Mouse (Mus musculus): ENCODE results near the gene Anks1b.
A peak's percentile ranks its signal among the peaks of the same experiment; 100 is the strongest.

Gene Anks1b

DNA sequence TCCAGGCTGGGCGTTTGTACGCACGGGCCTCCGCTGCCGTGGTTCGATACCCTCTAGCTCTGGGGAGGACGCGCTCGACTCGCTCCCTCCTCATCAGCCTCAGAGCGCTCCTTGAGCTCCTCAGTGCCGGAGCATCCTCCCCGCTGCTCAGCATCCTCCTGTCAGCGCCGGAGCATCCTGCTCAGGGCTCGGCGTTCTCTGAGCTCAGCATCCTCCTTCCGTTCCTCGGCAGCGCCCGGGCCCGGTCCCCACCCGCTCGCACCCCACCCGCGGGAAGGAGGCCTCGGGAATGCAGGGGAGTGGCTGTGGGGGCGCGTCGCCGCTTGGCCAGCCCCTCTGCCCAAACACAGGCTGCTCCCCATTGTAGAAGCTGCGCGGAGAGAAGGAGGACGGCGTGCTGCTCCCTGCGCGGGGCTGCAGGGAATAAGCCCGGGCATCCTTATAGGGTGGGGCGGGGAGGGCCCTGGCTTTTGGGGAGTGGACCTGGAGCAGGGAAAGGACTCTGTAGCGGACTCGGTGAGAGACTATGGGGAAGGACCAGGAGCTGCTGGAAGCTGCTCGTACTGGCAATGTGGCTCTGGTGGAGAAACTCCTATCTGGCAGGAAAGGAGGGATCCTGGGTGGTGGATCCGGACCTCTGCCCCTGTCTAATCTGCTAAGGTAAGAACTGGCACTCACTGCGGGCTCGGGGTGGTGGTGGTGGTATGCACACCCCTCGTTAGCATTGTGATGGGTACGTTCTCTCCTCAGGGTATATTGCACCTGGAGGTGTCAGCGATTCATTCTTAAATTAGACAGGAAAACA lies at the start of gene Anks1b:
TSS of gene Anks1b (plus strand) at position 364 of the 805 bp plus-strand sequence.
- peak; percentile 76 for DNase-seq

DNA sequence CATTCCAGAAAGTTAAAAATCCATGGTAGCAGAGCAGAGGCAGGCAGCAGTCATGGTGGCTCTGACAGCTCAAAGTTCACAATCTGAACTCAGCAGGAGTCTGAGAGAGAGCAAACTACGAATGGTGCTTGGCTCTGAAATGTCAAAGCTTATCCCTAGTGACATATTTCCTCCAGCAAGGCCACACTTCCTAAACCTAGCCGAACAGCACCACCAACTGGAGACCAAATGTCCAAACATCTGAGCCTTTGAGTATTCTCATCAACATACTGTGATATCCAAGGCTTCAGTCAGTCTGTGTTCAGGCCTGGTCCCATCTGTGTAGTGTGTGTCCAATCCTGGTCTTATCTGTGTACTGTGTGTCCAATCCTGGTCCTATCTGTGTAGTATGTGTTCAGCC lies 49.4 kb upstream of the Anks1b start:
- no peak for DNase-seq

DNA sequence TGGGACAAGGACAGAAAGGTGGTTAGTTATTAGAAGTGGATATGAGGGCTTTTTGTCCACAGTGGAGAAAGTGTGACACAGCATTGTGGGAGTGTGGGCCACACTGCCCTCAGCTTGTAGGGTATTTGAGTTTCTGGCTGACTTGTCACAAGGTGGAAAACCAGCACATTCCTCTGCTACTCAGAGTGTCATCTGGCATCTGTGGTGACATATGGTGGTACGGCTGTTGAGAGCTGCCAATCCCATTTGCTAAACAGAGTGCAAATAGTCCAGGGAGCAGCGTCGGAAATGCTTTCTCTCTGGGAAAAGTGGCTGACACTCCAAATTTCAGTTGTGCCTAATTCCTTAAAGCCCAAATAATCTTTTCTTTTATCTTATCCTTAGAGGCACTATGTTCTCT lies 46.4 kb upstream of the Anks1b start:
- no peak for DNase-seq

DNA sequence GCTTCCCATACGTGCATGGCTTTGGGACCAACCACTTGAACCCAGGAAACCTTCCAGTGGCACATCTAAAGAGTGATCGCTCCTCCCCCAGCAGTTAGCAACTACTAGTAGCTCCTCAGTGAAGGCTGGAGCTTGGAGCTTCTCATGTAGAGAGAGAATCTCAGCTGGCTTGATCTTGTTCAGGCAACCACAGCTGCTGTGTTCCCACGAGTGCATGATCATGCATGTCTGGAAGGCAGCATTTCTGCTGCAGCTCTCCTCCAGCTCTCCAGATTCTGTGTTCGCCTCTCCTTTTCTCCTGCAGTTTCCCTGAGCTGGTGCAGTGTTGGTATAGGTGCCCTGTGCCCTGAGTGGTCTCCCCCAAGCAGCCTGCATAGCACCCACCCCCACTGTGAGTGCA lies 41.0 kb upstream of the Anks1b start:
- no peak for DNase-seq

DNA sequence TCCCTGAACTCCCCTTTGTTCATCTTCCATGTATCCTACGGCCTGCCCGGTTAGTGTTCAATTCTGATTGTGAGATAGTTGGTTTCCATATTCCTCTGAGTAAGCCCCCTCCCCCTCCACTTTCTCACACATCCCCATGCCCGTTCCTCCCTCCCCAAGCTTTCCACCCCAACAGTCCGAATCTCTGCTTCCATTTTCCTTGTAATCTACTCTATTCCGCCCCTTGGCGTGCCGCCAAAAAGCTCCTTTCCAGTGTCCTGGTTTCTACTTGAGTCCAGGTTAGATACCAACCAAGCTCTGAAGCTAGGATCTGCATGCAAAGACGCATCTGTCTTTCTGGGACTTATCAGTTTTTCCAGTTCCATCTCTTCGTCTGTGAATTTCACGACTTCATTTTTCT lies 40.1 kb upstream of the Anks1b start:
- DNase-seq = peak; percentile 39

DNA sequence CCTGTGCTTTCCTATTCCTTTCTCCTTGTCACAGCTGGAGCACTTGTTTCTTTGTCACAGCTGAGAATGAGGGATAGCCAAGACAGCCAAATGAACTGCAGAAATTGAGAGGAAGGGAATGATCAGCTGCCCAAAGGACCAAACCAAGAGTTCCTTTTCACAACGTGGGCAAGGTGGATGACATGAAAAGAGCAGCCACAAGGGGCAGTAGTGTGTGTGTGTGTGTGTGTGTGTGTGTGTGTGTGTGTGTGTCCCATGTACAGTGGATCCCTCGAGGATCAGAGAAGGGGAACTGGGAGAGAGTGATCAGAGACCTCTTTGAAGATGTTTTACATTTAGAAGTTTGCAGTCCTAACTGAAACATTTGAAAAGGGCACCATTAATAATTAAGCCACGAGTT lies 35.8 kb upstream of the Anks1b start:
- no peak for DNase-seq

DNA sequence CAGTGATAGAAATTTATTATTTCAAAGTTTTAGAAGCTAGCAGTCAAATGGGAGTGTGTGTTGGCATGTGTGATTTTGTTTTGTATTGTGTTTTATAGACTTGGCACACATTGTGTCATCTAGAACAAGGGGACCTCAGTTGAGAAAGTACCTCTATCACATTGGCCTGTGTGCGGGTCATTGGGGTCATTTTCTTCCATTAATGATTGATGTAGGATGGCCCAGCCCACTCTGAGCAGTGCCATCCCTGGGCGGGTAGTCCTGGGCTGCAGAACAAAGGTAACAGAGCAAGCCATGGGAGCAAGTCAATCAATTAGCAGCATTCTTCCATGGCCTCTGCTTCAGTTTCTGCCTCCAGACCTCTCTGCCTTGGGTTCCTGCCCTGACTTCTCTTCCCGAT lies 34.5 kb upstream of the Anks1b start:
- DNase-seq = no peak

DNA sequence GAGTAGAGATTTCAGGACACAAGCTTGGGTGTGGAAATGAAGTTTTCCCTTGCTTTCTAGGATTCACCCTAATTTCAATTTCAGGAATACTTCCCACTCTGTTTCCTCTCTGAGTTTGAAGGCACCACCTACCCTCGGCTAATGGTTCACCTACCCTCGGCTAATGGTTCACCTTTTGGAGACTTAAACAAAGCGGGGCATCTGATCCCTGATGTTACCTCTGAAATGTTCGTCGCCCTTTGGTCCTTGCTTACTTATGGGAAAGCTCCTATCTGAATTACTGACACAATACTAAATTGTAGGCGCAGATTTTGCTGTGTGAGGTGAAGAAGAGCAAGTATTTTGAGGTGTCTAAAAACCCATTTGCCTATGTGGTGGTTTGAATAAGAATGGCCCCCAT lies 22.4 kb upstream of the Anks1b start:
- DNase-seq = no peak

DNA sequence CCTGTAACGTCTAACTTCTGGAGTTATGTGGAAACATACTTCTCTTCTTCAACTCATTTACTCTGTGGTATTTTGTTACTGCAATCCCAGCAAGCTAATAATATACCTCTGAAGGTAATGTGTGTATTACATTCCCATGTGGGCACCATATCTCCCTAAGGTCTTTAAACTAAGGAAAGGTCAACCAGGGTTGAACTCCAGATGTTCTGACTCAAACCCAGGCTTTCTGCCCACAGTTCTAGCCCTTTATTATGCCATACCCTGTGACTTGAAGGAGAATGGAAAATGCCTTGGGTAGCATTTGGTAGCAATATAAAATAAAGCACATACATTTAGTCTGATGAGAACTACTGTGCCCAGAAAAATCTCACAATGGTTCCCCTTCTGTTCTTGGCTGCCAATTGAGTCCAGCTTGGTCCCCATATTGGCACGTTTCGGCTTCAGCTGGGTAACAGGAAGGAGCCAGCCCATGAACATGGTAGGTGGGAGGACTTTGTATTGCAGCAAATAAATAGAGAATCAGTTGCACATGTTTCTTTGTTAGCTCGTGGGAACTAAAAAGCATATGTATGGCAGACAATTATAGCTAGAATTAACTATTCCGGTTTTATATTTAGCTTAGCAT lies 17.9 kb upstream of the Anks1b start:
- no peak for DNase-seq

DNA sequence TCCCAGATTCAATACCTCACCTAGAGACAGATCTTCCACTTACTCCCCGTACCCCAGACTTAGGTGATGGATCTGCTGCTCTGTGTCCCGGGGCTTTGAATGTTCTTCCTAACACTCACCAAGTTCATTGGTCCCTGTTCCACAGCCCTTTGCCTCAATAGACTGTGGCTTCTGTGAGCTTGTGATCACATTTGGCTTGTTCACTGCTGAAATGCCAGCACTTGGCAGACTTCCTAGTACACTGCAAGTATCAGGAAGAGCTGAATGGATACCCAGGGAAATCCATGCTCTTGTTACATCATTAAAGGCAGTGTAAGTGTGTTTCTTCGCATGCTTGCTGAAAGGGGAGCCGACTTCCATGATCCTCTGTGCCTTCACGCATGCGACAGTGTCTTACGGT lies 17.0 kb upstream of the Anks1b start:
- peak; percentile 34 for DNase-seq

DNA sequence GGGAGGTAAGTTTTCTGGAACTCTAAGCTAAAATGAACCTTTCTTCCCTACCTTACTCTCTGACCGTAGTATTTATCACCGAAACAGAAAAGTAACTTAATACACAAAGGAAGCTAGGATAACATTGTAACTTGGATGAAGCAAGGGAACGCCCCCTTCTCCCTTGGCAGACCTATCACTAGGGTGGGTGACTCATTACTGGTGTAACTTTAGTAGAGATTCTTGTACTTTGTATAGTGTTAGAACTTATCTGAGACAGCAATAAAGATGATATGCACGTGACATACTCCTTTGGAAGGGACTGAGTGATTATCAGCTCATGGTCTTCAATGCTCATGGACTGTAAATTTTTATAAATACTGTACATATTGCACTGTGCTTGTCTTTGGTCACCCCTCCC lies 5.1 kb upstream of the Anks1b start:
- no peak for DNase-seq

DNA sequence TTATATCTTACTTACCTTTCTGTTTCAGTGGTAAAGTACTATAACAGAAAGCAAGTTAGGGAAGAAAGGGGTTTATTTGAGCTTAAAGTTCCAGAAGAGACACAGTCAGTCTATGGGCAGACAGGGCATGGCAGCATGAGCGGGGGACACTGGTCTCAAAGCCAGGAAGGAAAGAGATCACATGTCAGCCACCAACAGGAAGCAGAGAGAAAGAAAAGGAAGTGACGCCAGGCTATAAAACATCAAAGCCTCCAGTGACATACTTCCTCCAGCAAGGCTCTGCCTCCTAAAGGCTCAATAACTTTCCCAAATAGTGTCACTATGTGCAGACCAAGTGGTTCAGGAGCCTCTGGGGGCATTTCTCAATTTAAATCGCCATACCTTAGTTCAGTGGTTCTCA lies 4.5 kb upstream of the Anks1b start:
- no peak for DNase-seq

DNA sequence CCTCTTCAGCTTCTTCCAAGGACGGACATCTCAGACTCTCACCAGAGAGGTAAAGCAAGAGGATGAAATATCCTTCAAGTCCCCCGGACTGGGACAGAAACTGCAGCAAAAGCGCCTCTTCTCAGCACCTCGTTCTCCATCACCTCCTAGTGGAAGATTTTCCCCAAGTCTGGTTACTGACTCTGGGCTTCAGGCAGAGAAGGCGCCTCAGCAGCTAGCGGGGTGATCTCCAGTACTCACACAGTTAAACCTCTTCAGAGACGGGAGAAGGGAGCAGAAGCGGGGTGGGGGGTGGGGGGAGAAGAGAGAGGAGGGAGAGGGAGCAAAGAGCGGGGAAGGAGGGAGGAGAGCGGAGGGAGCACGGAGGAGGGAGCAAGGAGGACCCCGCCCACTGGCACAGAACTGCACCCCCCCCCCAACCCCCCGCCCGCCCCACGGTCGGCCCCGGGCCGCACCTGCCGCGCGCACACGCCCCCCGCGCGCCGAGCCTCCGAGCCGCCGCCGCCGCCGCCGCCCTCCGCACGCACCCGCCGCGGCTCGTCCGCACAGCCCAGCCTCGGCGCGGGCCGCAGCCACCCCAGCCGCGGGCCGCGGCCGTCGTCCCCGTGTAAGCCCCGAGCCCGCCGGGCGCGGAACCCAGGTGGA lies 686 bp upstream of the Anks1b start:
- DNase-seq = peak; percentile 73

DNA sequence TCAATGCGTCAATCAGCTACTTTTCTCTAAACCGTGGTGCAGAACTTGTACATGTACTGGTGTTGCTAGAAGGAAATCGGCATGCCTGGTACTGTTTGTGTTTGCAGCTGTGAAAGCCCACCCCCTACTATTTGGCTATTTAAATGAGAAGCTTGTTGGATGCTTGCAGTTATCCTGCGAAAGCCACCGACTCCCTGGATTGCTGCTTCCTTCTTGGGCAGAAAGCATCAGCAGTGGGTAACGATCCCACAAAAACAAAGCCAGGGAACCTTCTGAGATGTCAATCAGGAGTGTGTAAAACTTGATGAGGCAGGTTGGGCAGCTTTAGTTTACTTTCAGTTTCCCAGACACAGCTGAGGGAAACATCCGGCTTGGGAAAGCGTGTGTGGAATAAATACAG lies 727 bp downstream of the Anks1b start:
- DNase-seq = no peak

DNA sequence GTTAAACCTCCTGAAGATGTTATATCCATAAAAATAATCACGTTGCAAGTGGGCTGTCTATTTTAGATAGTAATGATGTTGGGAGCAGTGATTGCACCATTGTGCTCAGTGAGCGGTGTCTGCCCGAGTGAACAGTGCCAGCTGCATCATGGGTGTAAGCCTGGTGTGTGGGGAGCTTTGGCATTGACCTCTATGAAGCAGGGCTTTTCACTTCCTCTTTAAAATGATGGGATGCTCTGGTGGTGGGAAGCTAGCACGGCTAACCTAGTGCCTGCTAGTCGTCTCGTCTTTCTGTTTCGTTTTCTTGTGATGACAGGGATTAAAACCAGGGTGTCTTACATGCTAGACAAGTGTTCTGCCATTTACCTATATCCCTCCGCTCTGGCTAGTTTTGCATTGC lies 10.3 kb downstream of the Anks1b start:
- no peak for DNase-seq

DNA sequence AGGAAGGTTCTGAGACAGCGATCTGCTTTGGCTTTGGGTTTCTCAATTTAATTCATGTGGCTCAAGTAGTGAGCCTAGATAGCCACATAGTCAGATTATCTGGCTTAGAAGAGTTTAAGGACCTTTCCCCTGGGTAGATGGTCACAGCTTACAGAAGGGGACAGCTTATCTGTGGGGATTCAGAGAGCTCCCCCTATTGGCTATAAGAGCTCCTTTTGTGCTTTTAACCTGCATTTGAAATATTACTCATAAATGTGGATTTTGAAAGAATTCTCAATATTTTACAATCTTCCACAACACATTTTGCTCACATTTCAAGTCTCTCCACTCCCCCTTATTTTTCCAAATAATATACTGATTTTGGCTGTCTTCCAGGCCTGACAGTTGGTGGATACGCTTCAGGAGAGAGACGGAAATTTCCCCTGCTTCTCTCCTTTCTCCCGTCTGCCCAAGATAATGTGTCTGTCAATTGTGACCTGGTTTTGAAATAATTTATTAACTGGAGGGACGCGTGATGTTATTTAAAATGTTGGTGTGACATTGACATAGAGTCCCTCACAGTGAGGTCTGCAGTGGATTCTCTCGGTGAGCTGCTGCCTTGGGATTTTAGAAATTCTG lies 29.5 kb downstream of the Anks1b start:
- no peak for DNase-seq

DNA sequence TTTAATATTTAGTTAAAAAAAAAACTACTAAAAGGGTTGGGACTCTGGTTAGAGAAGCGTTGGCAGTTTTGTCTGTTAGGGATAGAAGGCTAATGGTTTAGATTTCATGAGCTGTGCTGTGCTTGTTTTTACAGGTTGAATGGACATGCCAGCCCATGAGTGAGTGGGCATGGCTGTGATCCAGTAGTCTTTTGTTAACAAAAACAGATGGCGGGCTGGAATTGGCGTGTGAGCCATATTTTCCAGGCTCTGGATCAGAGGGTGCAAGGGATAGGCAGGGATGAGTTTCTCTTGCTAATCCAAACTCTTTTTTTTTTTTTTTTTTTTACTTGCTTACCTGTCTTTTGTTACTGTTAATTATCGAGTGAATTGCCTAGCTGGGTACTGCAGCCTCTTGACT lies 38.6 kb downstream of the Anks1b start:
- DNase-seq = no peak

DNA sequence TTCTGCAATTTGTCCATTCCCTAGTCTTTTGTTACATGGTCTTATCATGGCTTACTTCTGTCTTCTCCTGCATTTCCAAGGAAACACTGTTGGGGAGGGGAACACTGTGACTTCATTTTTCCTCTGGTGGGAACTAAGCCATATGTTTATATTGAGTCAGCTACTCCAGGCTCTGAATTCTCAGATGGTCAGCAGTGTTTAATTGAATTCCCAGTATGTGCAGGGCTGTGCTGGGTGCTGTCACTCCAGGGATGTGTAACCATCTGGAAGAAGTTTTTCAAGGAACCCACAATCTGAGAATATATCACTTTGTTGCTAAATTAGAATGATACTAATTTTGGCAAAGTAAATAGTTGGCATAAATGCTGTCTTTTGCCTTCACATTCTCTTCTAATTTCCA lies 39.9 kb downstream of the Anks1b start:
- DNase-seq = no peak

DNA sequence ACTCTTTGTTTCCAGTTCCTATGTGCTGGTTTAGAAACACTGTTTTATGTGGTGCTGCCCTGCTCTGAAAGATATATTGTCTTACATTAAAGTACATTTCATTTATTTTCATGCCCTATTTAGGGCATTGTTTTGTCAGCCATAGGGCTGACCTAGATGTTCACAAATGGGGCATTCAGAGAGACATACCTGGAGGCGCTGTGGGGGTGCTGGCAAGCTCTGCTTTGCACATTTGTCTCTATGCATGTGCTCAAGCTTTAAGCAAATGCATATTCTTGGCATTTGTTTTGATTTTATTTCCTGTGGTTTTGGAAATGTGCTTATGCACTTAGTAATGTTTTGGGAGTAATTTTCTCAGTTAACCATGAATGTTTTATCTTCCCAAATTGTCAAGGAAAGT lies 43.8 kb downstream of the Anks1b start:
- no peak for DNase-seq

DNA sequence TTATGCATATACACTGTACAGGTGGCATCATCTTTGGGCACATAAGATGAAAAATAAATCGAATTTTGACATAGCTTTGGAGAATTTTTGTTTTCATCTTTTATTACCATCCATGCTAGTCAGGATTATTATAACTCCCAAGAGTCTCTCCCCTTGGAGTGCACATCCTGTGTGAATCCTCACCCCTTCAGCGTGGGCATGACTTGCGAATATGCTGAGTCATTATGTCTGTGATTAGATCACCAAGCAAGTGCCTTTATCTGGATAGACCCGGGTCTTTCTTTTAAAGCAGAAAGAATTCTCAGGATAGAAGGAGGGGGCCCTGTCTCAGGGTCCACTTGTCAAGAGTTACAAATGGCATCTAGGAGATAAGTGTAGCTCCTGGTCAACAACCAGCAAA lies 48.7 kb downstream of the Anks1b start:
- DNase-seq = no peak

DNA sequence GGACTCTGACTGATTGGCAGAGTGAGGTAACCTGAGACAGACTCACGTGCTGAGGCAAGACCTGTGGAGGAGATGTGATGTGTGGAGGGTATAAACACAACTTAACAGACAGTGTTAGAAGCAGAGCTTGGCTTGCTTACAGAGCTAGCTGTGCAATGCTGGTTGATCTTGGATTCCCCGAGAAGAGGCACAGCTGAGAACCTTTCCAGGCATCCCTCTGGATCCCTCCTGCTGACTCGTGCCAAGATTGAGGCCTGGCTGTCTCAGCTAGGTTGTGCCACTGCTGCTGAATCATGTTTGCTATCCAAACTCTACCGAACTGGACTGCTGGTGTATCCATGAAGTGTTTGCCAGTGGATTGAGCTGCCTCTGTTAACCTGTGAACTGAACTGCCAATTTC lies 68.9 kb downstream of the Anks1b start:
- DNase-seq = no peak

DNA sequence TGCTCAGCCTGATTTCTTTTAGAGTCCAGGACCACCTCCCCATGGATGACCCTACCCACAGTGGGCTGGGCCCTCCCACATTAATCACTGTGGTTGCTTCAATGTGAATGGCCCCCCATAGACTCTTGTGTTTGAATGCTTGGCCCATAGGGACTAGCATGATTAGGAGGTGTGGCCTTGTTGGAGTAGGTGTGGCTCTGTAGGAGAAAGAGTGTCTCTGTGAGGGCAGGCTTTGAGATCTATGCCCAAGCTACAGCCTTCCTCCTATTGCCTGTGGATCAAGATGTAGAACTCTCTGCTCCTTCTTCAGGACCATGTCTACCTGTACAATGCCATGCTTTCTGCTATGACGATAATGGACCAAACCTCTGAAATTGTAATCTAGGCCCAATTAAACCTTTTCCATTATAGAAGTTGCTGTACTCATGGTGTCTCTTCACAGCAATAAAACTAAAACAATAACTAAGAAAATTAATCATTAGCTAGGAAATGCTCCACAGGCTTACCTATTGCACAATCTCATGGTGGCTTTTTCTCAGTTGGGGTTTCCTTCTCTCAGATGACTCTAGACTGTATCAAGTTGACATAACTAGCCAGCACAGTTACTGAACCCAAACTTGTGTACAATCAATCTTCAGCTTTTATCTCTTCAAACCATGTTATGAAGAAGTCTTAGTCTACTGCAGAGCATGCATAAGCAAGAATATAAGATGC lies 73.5 kb downstream of the Anks1b start:
- DNase-seq = no peak

DNA sequence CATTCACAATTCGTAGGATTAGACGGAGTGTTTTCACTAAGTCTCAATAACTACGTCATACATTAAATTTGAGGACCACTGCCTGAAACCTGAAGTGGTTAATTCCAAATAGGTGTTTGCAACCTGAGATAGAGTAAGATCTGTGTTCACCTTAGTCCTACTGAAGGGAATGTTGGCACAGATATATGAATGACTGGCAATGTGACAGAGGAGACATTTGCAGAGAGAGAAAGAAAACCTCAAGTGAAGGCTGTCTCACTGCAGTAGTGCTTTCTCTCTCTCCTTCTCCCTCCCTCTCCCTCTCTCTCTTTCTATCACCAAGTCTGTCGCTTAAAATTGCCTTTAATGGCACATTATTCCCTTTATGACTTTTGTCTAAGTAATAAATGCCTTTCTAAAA lies 101.1 kb downstream of the Anks1b start:
- DNase-seq = no peak

Data from right cerebral cortex, postnatal 14 days (tissue).